Mouse (Mus musculus) liver, adult 2 months (tissue): ENCODE results near the gene Gm34302.

Source experiments
- CTCF ChIP-seq: fragments of 200-500 bp; IDR thresholded peaks from 2 replicates; pipeline ENCODE4 v1.5.1; 2011; ENCODE audit warnings: low read depth, low read length, control low read depth
- POLR2A ChIP-seq: fragments of 200-500 bp; IDR thresholded peaks from 2 replicates; pipeline ENCODE4 v1.6.1; 2011; ENCODE audit warnings: low read length, control low read depth; ENCODE audit not compliant: insufficient read depth; ENCODE audit errors: extremely low read depth

DNA sequence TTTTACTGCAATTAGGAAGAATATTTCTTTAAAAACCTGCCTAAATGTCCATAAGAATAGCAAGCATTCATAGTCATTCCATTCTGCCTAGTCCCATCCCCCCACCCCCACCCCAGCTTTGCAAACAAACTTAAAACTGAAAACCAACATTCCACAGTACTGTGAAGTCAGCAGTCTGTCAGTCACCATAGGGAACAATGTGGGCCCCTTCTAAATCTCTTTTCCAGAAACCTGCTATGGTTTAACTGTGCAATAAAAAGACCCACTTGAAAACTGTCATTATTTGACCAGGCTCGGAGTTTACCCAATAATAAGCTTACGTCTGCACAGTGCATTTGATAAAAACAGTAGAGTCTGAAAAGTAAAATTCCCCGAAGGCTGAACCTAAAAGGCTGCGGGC is 9.9 kb upstream of the Gm34302 start:
- TF ChIP-seq POLR2A (no peak), CTCF (no peak)
